Mouse (Mus musculus) R1 (cell line): ENCODE data around the gene Gm17535.
"Not testable (repeated sequence)": the region's sequence is repeated elsewhere in the genome, so short reads cannot be mapped to it uniquely, and the experiment has no call there.

ENCODE experiments used
- DNase-seq: peaks from one replicate; pipeline ENCODE4 v3.0.0-alpha.2; 2018; ENCODE audit warnings: low read depth, low spot score

The Gm17535 gene

DNA sequence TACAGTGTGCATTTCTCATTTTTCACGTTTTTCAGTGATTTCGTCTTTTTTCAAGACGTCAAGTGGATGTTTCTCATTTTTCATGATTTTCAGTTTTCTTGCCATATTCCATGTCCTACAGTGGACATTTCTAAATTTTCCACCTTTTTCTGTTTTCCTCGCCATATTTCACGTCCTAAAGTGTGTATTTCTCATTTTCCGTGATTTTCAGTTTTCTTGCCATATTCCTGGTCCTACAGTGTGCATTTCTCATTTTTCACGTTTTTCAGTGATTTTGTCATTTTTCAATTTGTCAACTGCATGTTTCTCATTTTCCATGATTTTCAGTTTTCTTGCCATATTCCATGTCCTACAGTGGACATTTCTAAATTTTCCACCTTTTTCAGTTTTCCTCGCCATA lies at the start of gene Gm17535:
TSS of gene Gm17535 (plus strand) at position 301 of the 400 bp plus-strand sequence.
- DNase-seq = not testable (repeated sequence)

DNA sequence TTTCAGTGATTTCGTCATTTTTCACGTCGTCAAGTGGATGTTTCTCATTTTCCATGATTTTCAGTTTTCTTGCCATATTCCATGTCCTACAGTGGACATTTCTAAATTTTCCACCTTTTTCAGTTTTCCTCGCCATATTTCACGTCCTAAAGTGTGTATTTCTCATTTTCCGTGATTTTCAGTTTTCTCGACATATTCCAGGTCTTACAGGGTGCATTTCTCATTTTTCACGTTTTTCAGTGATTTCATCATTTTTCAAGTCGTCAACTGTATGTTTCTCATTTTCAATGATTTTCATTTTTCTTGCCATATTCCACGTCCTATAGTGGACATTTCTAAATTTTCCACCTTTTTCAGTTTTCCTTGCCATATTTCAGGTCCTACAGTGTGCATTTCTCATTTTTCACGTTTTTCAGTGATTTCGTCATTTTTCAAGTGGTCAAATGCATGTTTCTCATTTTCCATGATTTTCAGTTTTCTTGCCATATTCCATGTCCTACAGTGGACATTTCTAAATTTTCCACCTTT lies 33.9 kb upstream of the Gm17535 start, which contains the start of gene Gm10722:
TSS of gene Gm10722 (plus strand) at position 478 of the 528 bp plus-strand sequence.
- peak; percentile 69 for DNase-seq

DNA sequence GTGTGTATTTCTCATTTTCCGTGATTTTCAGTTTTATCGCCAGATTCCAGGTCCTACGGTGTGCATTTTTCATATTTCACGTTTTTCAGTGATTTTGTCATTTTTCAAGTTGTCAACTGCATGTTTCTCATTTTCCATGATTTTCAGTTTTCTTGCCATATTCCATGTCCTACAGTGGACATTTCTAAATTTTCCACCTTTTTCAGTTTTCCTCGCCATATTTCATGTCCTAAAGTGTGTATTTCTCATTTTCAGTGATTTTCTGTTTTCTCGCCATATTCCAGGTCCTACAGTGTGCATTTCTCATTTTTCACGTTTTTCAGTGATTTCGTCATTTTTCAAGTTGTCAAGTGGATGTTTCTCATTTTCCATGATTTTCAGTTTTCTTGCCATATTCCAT lies 33.4 kb upstream of the Gm17535 start:
- DNase-seq = not testable (repeated sequence)

DNA sequence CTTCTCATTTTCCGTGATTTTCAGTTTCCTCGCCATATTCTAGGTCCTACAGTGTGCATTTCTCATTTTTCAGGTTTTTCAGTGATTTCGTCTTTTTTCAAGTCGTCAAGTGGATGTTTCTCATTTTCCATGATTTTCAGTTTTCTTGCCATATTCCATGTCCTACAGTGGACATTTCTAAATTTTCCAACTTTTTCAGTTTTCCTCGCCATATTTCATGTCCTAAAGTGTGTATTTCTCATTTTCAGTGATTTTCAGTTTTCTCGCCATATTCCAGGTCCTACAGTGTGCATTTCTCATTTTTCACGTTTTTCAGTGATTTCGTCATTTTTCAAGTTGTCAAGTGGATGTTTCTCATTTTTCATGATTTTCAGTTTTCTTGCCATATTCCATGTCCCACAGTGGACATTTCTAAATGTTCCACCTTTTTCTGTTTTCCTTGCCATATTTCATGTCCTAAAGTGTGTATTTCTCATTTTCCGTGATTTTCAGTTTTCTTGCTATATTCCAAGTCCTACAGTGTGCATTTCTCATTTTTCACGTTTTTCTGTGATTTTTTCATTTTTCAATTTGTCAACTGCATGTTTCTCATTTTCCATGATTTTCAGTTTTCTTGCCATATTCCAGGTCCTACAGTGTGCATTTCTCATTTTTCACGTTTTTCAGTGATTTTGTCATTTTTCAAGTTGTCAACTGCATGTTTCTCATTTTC lies 32.3 kb upstream of the Gm17535 start:
- peak; percentile 64 for DNase-seq

DNA sequence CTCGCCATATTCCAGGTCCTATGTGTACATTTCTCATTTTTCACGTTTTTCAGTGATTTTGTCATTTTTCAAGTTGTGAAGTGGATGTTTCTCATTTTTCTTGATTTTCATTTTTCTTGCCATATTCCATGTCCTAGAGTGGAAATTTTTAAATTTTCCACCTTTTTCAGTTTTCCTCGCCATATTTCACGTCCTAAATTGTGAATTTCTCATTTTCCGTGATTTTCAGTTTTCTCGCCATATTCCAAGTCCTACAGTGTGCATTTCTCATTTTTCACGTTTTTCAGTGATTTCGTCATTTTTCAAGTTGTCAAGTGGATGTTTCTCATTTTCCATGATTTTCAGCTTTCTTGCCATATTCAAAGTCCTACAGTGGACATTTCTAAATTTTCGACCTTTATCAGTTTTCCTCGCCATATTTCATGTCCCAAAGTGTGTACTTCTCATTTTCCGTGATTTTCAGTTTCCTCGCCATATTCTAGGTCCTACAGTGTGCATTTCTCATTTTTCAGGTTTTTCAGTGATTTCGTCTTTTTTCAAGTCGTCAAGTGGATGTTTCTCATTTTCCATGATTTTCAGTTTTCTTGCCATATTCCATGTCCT lies 31.5 kb upstream of the Gm17535 start, which contains the start of gene Gm11168:
TSS of gene Gm11168 (plus strand) at position 553 of the 603 bp plus-strand sequence.
- not testable (repeated sequence) for DNase-seq

DNA sequence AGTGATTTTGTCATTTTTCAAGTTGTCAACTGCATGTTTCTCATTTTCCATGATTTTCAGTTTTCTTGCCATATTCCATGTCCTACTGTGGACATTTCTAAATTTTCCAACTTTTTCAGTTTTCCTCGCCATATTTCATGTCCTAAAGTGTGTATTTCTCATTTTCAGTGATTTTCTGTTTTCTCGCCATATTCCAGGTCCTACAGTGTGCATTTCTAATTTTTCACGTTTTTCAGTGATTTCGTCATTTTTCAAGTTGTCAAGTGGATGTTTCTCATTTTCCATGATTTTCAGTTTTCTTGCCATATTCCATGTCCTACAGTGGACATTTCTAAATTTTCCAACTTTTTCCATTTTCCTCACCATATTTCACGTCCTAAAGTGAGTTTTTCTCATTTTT lies 28.2 kb upstream of the Gm17535 start:
- not testable (repeated sequence) for DNase-seq

DNA sequence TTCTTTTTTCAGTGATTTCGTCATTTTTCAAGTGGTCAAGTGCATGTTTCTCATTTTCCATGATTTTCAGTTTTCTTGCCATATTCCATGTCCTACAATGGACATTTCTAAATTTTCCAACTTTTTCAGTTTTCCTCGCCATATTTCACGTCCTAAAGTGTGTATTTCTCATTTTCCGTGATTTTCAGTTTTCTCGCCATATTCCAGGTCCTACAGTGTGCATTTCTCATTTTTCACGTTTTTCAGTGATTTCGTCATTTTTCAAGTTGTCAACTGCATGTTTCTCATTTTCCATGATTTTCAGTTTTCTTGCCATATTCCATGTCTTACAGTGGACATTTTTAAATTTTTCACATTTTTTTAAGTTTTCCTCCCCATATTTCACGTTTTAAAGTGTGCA lies 27.8 kb upstream of the Gm17535 start:
- DNase-seq = not testable (repeated sequence)

DNA sequence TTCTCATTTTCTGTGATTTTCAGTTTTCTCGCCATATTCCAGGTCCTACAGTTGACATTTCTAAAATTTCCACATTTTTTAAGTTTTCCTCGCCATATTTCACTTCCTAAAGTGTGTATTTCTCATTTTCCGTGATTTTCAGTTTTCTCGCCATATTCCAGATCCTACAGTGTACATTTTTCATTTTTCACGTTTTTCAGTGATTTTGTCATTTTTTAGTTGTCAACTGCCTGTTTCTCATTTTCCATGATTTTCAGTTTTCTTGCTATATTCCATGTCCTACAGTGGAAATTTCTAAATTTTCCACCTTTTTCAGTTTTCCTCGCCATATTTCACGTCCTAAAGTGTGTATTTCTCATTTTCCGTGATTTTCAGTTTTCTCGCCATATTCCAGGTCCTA lies 27.1 kb upstream of the Gm17535 start:
- DNase-seq = peak; percentile 34

DNA sequence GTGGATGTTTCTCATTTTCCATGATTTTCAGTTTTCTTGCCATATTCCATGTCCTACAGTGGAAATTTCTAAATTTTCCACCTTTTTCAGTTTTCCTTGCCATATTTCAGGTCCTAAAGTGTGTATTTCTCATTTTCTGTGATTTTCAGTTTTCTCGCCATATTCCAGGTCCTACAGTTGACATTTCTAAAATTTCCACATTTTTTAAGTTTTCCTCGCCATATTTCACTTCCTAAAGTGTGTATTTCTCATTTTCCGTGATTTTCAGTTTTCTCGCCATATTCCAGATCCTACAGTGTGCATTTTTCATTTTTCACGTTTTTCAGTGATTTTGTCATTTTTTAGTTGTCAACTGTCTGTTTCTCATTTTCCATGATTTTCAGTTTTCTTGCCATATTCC lies 25.1 kb upstream of the Gm17535 start:
- not testable (repeated sequence) for DNase-seq

DNA sequence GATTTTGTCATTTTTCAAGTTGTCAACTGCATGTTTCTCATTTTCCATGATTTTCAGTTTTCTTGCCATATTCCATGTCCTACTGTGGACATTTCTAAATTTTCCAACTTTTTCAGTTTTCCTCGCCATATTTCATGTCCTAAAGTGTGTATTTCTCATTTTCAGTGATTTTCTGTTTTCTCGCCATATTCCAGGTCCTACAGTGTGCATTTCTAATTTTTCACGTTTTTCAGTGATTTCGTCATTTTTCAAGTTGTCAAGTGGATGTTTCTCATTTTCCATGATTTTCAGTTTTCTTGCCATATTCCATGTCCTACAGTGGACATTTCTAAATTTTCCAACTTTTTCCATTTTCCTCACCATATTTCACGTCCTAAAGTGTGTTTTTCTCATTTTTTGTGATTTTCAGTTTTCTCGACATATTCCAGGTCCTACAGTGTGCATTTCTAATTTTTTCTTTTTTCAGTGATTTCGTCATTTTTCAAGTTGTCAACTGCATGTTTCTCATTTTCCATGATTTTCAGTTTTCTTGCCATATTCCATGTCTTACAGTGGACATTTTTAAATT lies 22.3 kb upstream of the Gm17535 start:
- not testable (repeated sequence) for DNase-seq

DNA sequence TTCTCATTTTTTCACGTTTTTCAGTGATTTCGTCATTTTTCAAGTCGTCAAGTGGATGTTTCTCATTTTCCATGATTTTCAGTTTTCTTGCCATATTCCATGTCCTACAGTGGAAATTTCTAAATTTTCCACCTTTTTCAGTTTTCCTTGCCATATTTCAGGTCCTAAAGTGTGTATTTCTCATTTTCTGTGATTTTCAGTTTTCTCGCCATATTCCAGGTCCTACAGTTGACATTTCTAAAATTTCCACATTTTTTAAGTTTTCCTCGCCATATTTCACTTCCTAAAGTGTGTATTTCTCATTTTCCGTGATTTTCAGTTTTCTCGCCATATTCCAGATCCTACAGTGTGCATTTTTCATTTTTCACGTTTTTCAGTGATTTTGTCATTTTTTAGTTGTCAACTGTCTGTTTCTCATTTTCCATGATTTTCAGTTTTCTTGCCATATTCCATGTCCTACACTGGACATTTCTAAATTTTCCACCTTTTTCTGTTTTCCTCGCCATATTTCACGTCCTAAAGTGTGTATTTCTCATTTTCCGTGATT lies 21.6 kb upstream of the Gm17535 start, which contains the start of gene Gm10721:
TSS of gene Gm10721 (plus strand) at position 408 of the 547 bp plus-strand sequence.
- not testable (repeated sequence) for DNase-seq

DNA sequence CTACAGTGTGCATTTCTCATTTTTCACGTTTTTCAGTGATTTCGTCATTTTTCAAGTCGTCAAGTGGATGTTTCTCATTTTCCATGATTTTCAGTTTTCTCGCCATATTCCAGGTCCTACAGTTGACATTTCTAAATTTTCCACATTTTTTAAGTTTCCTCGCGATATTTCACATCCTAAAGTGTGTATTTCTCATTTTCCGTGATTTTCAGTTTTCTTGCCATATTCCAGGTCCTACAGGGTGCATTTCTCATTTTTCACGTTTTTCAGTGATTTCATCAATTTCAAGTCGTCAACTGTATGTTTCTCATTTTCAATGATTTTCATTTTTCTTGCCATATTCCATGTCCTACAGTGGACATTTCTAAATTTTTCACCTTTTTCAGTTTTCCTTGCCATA lies 19.0 kb upstream of the Gm17535 start, which contains the start of gene Gm10720:
TSS of gene Gm10720 (plus strand) at position 301 of the 400 bp plus-strand sequence.
- DNase-seq = not testable (repeated sequence)

DNA sequence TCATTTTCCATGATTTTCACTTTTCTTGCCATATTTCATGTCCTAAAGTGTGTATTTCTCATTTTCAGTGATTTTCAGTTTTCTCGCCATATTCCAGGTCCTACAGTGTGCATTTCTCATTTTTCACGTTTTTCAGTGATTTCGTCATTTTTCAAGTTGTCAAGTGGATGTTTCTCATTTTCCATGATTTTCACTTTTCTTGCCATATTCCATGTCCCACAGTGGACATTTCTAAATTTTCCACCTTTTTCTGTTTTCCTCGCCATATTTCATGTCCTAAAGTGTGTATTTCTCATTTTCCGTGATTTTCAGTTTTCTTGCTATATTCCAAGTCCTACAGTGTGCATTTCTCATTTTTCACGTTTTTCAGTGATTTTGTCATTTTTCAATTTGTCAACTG lies 18.5 kb upstream of the Gm17535 start:
- DNase-seq = not testable (repeated sequence)

DNA sequence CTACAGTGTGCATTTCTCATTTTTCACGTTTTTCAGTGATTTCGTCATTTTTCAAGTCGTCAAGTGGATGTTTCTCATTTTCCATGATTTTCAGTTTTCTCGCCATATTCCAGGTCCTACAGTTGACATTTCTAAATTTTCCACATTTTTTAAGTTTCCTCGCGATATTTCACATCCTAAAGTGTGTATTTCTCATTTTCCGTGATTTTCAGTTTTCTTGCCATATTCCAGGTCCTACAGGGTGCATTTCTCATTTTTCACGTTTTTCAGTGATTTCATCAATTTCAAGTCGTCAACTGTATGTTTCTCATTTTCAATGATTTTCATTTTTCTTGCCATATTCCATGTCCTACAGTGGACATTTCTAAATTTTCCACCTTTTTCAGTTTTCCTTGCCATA lies 17.3 kb upstream of the Gm17535 start, which contains the start of gene Gm10719:
TSS of gene Gm10719 (plus strand) at position 301 of the 400 bp plus-strand sequence.
- not testable (repeated sequence) for DNase-seq

DNA sequence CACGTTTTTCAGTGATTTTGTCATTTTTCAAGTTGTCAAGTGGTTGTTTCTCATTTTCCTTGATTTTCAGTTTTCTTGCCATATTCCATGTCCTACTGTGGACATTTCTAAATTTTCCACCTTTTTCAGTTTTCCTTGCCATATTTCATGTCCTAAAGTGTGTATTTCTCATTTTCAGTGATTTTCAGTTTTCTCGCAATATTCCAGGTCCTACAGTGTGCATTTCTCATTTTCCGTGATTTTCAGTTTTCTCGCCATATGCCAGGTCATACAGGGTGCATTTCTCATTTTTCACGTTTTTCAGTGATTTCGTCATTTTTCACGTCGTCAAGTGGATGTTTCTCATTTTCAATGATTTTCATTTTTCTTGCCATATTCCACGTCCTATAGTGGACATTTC lies 15.5 kb upstream of the Gm17535 start:
- DNase-seq = not testable (repeated sequence)

DNA sequence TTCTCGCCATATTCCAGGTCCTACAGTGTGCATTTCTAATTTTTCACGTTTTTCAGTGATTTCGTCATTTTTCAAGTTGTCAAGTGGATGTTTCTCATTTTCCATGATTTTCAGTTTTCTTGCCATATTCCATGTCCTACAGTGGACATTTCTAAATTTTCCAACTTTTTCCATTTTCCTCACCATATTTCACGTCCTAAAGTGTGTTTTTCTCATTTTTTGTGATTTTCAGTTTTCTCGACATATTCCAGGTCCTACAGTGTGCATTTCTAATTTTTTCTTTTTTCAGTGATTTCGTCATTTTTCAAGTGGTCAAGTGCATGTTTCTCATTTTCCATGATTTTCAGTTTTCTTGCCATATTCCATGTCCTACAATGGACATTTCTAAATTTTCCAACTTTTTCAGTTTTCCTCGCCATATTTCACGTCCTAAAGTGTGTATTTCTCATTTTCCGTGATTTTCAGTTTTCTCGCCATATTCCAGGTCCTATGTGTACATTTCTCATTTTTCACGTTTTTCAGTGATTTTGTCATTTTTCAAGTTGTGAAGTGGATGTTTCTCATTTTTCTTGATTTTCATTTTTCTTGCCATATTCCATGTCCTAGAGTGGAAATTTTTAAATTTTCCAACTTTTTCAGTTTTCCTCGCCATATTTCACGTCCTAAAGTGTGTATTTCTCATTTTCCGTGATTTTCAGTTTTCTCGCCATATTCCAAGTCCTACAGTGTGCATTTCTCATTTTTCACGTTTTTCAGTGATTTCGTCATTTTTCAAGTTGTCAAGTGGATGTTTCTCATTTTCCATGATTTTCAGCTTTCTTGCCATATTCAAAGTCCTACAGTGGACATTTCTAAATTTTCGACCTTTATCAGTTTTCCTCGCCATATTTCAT lies 14.3 kb upstream of the Gm17535 start:
- DNase-seq = not testable (repeated sequence)

DNA sequence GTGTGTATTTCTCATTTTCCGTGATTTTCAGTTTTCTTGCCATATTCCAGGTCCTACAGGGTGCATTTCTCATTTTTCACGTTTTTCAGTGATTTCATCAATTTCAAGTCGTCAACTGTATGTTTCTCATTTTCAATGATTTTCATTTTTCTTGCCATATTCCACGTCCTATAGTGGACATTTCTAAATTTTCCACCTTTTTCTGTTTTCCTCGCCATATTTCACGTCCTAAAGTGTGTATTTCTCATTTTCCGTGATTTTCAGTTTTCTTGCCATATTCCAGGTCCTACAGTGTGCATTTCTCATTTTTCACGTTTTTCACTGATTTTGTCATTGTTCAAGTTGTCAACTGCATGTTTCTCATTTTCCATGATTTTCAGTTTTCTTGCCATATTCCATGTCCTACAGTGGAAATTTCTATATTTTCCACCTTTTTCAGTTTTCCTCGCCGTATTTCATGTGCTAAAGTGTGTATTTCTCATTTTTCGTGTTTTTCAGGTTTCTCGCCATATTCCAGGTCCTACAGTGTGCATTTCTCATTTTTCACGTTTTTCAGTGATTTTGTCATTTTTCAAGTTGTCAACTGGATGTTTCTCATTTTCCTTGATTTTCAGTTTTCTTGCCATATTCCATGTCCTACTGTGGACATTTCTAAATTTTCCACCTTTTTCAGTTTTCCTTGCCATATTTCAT lies 11.9 kb upstream of the Gm17535 start:
- peak; percentile 63 for DNase-seq

DNA sequence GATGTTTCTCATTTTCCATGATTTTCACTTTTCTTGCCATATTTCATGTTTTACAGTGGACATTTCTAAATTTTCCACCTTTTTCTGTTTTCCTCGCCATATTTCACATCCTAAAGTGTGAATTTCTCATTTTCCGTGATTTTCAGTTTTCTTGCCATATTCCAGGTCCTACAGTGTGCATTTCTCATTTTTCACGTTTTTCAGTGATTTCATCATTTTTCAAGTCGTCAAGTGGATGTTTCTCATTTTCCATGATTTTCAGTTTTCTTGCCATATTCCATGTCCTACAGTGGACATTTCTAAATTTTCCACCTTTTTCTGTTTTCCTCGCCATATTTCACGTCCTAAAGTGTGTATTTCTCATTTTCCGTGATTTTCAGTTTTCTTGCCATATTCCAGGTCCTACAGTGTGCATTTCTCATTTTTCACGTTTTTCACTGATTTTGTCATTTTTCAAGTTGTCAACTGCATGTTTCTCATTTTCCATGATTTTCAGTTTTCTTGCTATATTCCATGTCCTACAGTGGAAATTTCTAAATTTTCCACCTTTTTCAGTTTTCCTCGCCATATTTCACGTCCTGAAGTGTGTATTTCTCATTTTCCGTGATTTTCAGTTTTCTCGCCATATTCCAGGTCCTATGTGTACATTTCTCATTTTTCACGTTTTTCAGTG lies 11.0 kb upstream of the Gm17535 start, which contains the start of gene Gm10718:
TSS of gene Gm10718 (plus strand) at position 236 of the 673 bp plus-strand sequence.
- DNase-seq = not testable (repeated sequence)

DNA sequence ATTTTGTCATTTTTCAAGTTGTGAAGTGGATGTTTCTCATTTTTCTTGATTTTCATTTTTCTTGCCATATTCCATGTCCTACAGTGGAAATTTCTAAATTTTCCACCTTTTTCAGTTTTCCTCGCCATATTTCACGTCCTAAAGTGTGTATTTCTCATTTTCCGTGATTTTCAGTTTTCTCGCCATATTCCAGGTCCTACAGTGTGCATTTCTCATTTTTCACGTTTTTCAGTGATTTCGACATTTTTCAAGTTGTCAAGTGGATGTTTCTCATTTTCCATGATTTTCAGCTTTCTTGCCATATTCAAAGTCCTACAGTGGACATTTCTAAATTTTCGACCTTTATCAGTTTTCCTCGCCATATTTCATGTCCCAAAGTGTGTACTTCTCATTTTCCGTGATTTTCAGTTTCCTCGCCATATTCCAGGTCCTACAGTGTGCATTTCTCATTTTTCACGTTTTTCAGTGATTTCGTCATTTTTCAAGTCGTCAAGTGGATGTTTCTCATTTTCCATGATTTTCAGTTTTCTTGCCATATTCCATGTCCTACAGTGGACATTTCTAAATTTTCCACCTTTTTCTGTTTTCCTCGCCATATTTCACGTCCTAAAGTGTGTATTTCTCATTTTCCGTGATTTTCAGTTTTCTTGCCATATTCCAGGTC lies 10.3 kb upstream of the Gm17535 start:
- not testable (repeated sequence) for DNase-seq
